Mouse (Mus musculus): ENCODE data around the gene Arsa.

Gene Arsa

GRCm38 (mm10) chr15:89477091-89477491 is at the start of gene Arsa:
TSS of gene Arsa (minus strand) at chr15:89477425.
- peak; percentile 58 for DNase-seq

GRCm38 (mm10) chr15:89526776-89527325 is 49.6 kb upstream of the Arsa start:
- peak; percentile 65 for DNase-seq

GRCm38 (mm10) chr15:89525896-89526295 is 48.7 kb upstream of the Arsa start:
- DNase-seq = peak; percentile 70

- peak; percentile 92 for DNase-seq
These were observed 48.2 kb upstream of the Arsa start for GRCm38 (mm10) chr15:89525464-89525863.

GRCm38 (mm10) chr15:89524611-89525415 is 47.6 kb upstream of the Arsa start:
- peak; percentile 84 for DNase-seq

GRCm38 (mm10) chr15:89524001-89524571 is 46.9 kb upstream of the Arsa start:
- DNase-seq = no peak

GRCm38 (mm10) chr15:89523283-89523832 is 46.1 kb upstream of the Arsa start:
- DNase-seq = peak; percentile 81

GRCm38 (mm10) chr15:89522566-89523282 is 45.5 kb upstream of the Arsa start:
- DNase-seq = peak; percentile 76

GRCm38 (mm10) chr15:89521951-89522350 is 44.7 kb upstream of the Arsa start:
- peak; percentile 82 for DNase-seq

- no peak for DNase-seq
These were observed 35.5 kb upstream of the Arsa start for GRCm38 (mm10) chr15:89512679-89513078.

- DNase-seq = no peak
These were observed 30.5 kb upstream of the Arsa start for GRCm38 (mm10) chr15:89507751-89508150.

- DNase-seq = no peak
These were observed 27.6 kb upstream of the Arsa start for GRCm38 (mm10) chr15:89504838-89505237.

- no peak for DNase-seq
These were observed 24.1 kb upstream of the Arsa start for GRCm38 (mm10) chr15:89501321-89501720.

- DNase-seq = peak; percentile 71
These were observed 23.1 kb upstream of the Arsa start for GRCm38 (mm10) chr15:89500221-89500791.

GRCm38 (mm10) chr15:89499784-89500220 is 22.6 kb upstream of the Arsa start:
- peak; percentile 66 for DNase-seq

- peak; percentile 66 for DNase-seq
These were observed 21.9 kb upstream of the Arsa start, which contains the start of gene Shank3 for GRCm38 (mm10) chr15:89498961-89499688. TSS of gene Shank3 (plus strand) at chr15:89499623.

- DNase-seq = peak; percentile 78
These were observed 21.1 kb upstream of the Arsa start for GRCm38 (mm10) chr15:89498049-89498960.

- no peak for DNase-seq
These were observed 20.3 kb upstream of the Arsa start for GRCm38 (mm10) chr15:89497391-89498048.

- DNase-seq = no peak
These were observed 19.6 kb upstream of the Arsa start for GRCm38 (mm10) chr15:89496841-89497240.

- no peak for DNase-seq
These were observed 18.9 kb upstream of the Arsa start for GRCm38 (mm10) chr15:89496131-89496530.
